Mouse (Mus musculus): ENCODE results near the gene Lrp6. TPM values are rescaled to one million over a fixed set of nuclear protein-coding genes. Genes with fewer than 3 reads are reported as not detected.

Lrp6 gene
- polyA plus RNA-seq, 1 experiment, result 17.8 TPM

DNA sequence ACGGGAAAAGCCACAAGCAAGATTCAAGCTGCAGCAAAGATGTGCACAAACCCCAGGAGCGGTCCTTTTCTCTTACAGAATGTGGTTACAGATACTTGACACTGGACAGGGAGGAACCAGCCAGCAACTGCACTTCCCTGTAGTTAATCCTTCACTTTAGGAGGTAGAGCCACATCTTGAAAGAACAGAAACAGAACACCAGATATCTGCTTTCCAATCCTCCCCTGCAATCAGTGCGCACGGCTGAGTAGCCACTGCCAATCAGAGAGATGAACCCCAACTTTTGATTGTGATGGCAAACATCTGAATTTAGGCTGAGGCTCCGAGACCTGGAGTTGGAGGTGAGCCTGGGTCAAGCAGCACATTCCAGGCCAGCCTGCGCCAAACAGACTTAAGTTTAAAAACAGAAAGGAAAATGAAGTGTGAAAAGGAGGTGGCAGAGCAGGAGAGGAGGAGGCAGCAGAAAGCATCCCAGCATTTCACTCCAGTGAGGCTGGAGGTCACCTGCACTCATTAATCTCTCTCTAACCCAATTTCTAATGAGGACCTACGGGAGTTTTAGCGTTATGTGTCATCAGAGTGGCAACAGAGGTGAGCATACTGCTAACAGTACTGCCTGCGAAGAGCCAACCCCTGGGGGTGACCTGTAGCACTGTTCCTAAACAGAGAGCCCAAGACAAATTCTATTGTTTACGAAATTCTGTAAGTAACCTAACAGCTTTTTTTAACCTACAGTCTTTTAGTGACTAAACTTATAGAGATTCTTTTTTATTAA lies 39.8 kb downstream of the Lrp6 start:
- TF ChIP-seq GATA1 (IDR thresholded peaks at IDR 0.05; ENCODE audit: low read length), result no peak

DNA sequence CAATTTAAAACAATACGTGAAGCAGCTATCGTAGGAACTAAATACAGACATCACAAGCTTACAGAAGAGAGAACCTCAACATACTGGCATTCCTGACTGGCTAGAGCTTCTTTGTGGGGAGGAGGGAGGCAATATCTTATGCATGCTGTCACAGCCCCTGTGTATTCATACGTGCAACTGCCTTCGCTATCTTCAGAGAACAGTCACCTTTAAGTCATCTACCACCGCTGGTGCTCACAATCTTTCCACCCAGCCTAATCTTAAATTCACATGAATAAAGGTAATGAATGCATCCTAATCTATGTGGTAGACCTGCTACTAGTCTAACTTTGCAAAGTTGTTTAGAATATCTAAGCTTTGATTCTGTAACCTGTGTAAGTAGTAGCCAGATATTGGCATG lies 40.5 kb downstream of the Lrp6 start:
- TF ChIP-seq GATA1 (IDR thresholded peaks at IDR 0.05; ENCODE audit: low read length), result peak; percentile 22

- TF ChIP-seq GATA1 (IDR thresholded peaks at IDR 0.05; ENCODE audit: low read length), result no peak
Measured at GRCm38 (mm10) chr6:134521411-134521810, 45.4 kb downstream of the Lrp6 start.

- TF ChIP-seq GATA1 (IDR thresholded peaks at IDR 0.05; ENCODE audit: low read length), result no peak
Measured at GRCm38 (mm10) chr6:134520821-134521220, 45.9 kb downstream of the Lrp6 start.

DNA sequence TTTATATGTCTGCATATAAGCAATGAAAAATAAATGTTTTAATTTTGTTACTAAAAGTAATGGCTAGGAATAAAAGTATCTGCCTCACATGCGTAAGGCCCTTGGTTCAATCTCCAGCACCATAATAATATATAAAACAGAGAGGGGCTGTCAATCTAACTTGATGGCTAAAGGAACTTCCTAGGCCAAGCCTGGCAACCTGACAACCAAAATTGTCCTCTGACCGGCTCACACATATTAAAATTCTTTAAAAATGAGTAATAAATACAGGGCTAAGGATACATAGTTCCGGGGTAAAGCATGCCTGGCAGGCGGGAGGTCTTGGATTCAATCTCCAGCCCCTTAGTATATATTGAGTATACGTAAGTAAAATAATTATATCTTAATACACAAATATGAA lies 48.3 kb downstream of the Lrp6 start:
- no peak for TF ChIP-seq GATA1 (IDR thresholded peaks at IDR 0.05; ENCODE audit: low read length)

DNA sequence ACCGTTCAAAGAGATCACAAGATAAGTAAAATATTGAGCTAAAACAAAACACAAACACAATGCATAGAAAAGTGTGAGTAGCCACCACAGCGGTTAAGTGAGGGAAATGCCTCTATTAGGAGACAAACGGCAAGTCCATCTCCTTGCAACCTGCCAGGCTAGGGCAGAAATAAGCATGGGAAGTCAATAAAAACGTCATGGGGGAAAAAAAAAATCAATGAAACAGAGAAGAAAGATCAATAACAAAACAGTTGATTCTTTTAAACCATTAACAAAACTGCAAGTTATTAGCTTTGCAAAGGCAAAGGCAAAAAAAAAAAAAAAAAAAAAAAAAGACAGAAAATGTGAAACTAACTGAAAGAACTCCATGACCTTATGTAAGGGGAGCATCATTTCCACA lies 49.6 kb downstream of the Lrp6 start:
- TF ChIP-seq GATA1 (IDR thresholded peaks at IDR 0.05; ENCODE audit: low read length), result no peak

DNA sequence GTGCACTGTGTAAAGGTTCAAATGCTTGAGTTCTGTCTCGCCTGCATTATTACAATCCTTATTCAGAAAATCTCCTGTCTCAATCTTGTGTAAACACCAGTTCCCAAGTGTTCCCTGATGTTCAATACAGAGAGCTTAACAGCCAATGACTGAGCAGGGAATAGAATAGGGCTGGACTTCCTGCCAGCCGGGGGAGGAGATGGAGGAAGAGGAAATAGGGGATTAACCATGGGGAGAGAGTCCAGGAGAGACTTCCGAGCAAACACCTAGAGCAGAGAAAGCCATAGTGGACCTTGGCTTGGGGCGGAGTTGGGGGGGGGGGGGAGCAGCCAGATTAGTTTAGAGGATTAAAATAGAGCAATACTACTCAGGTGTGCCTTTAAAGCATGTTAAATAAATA lies 51.3 kb downstream of the Lrp6 start:
- TF ChIP-seq GATA1 (IDR thresholded peaks at IDR 0.05; ENCODE audit: low read length), result no peak

- no peak for TF ChIP-seq GATA1 (IDR thresholded peaks at IDR 0.05; ENCODE audit: low read length)
Measured at GRCm38 (mm10) chr6:134513896-134514510, 52.8 kb downstream of the Lrp6 start.

- TF ChIP-seq GATA1 (IDR thresholded peaks at IDR 0.05; ENCODE audit: low read length), result no peak
Measured at GRCm38 (mm10) chr6:134513011-134513410, 53.8 kb downstream of the Lrp6 start.

DNA sequence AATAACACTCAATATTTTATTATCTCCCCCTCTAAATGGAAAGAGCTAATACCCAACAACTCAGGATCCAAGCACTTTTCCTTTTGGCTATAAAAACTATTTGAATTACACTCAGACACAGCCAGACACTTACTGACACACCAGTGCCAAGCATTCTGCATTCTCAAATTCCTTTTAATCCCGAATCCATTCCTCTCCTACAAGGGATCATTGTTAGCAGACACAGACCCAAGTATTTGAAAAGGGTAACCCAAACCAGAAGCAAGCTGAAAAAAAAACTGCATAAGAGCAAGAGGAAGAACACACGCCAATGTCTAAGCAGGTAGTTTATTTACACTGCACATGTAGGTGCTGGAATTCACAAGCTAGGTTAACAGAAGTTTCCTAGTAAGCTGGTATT lies 54.3 kb downstream of the Lrp6 start:
- TF ChIP-seq GATA1 (IDR thresholded peaks at IDR 0.05; ENCODE audit: low read length), result no peak

DNA sequence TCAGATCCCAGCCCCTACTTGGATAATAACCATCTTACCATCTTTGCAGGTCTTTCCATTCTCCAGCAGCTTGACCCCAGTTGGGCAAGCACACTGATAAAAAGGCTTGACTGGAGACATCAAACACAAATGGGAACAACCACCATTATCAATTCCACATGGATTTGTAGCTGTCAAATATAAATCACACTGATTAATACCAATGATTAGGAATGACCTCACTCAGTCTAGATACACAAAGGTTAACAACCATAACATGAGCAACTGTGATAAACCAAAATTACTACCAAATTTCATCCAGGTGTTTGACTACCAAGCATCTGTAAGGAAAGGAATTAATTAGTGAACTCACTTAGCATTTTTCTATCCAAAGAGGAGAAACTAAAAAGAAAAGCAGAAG lies 55.6 kb downstream of the Lrp6 start:
- TF ChIP-seq GATA1 (IDR thresholded peaks at IDR 0.05; ENCODE audit: low read length), result no peak

DNA sequence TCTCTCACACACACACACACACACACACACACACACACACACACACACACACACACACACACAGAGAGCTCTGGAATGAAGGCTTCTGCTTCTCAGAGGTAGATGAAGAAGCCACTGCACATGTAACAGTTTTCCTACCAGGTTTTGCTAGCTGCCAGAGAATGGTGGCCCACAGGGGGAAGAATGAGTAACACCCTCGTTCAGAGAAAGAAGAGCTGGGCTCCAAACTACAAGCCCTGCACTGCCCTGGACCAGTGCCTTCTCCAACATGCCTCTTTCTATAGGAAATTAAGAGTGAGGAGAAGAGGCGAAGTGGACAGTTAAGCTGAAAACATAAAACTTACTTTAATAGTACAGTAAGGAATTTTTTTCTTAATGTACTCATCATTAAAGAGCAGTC lies 56.5 kb downstream of the Lrp6 start:
- TF ChIP-seq GATA1 (IDR thresholded peaks at IDR 0.05; ENCODE audit: low read length), result no peak

DNA sequence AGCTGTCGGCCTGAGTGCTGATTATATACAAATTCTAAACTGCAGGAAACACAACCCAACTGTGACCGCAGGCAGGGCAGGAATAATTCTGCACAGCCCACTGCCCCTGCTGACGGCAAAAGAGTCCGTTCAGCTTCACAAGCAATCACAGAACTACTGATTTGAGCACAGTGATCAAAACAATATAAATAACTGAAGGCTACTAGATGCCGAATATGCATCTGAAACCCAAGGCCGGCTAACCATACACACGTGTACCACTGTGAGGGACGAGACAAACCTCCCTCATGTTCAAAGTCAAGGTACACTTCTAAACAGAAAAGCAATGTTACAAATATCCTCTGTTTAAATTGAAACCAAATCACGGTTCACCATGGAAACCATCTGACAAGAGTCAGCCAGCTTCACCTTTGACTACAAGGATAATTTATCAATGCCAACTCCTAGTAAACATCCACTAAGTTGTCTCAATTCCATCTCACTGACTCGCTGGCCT lies 57.0 kb downstream of the Lrp6 start:
- TF ChIP-seq GATA1 (IDR thresholded peaks at IDR 0.05; ENCODE audit: low read length), result no peak

GRCm38 (mm10) chr6:134504866-134505265 lies 61.9 kb downstream of the Lrp6 start:
- TF ChIP-seq GATA1 (IDR thresholded peaks at IDR 0.05; ENCODE audit: low read length), result no peak

GRCm38 (mm10) chr6:134502335-134502734 lies 64.4 kb downstream of the Lrp6 start:
- no peak for TF ChIP-seq GATA1 (IDR thresholded peaks at IDR 0.05; ENCODE audit: low read length)

GRCm38 (mm10) chr6:134500381-134501162 lies 66.2 kb downstream of the Lrp6 start:
- no peak for TF ChIP-seq GATA1 (IDR thresholded peaks at IDR 0.05; ENCODE audit: low read length)

All from G1E-ER4 (cell line).